Mouse (Mus musculus): Measurements from ENCODE around the gene Taco1. TPM values are rescaled to one million over a fixed set of nuclear protein-coding genes. Genes with fewer than 3 reads are reported as not detected.
"Not testable (repeated sequence)": the region's sequence is repeated elsewhere in the genome, so short reads cannot be mapped to it uniquely, and the experiment has no call there.

The Taco1 gene
- polyA plus RNA-seq, 2 experiments = 4.8 to 10.0 TPM

GRCm38 (mm10) chr11:106026465-106027151 is 39.3 kb upstream of the Taco1 start:
- DNase-seq (ENCODE audit: low read depth in 3 of 3, low spot score in 3 of 3) (peak in 1 of 3 experiments; percentile 27), ATAC-seq (ENCODE audit: insufficient read depth) (peak; percentile 40)
- 0 out of 2 replicates have a peak overlapping the region, but pooled peaks have one; percentile 8 for H3K4me2 ChIP-seq (ENCODE audit: low read depth)

GRCm38 (mm10) chr11:106027607-106028006 is 38.3 kb upstream of the Taco1 start:
- peaks cover 7 to 10% of the 10 kb centered on the region in 2 experiments for H3K4me1 ChIP-seq (replicated peaks; ENCODE audit: control insufficient read depth in 2 of 2, insufficient read depth in 2 of 2, low read length in 1 of 2)
- H3K27ac ChIP-seq = no peak overlapping the region
- H3K4me3 ChIP-seq (ENCODE audit: insufficient read depth in 1 of 2, low read depth in 2 of 2, low read length in 2 of 2) = no peak overlapping the region
- ATAC-seq (ENCODE audit: insufficient read depth) = peak; percentile 16; the same call in 1 of the 2 replicates
- 85% methylated on average over 5 of the region's 5 CpGs for WGBS (ENCODE audit: insufficient replicate concordance)
- peaks cover 2% of the 10 kb centered on the region; the same call in 1 of the 2 replicates for H3K27me3 ChIP-seq (ENCODE audit: control insufficient read depth, insufficient read depth, low read length)
- TF ChIP-seq CTCF (IDR thresholded peaks at IDR 0.05; ENCODE audit: low read depth) = no peak
- TF ChIP-seq EP300 (IDR thresholded peaks at IDR 0.05; ENCODE audit: low read depth) = no peak
- H3K36me3 ChIP-seq (replicated peaks; ENCODE audit: control insufficient read depth, insufficient read depth, low read depth) = peaks cover 2% of the 10 kb centered on the region
- DNase-seq (ENCODE audit: low read depth in 3 of 3, low spot score in 3 of 3) = no peak
- no peaks in the 10 kb centered on the region for H3K9me3 ChIP-seq (ENCODE audit: control insufficient read depth, low read length)
- no peak overlapping the region for H3K9ac ChIP-seq (replicated peaks)
- H3K4me2 ChIP-seq (ENCODE audit: low read depth) = no peak overlapping the region

More at GRCm38 (mm10) chr11:106026465-106027151, 39.3 kb upstream of the Taco1 start:
- Histone ChIP-seq H3K27me3 (ENCODE audit: control insufficient read depth, insufficient read depth, low read length) (peaks cover 7% of the 10 kb centered on the region), H3K4me1 (replicated peaks; ENCODE audit: control insufficient read depth in 2 of 2, insufficient read depth in 2 of 2, low read length in 1 of 2) (peaks cover 7 to 10% of the 10 kb centered on the region in 2 experiments), H3K4me3 (ENCODE audit: insufficient read depth in 1 of 2, low read depth in 2 of 2, low read length in 2 of 2) (no peak overlapping the region), H3K36me3 (replicated peaks; ENCODE audit: control insufficient read depth, insufficient read depth, low read depth) (peaks cover 2% of the 10 kb centered on the region), H3K9me3 (ENCODE audit: control insufficient read depth, low read length) (no peaks in the 10 kb centered on the region), H3K27ac (no peak overlapping the region), H3K9ac (replicated peaks) (no peak overlapping the region)
- WGBS (ENCODE audit: insufficient replicate concordance) = 29% methylated on average over 11 of the region's 11 CpGs
- TF ChIP-seq EP300 (IDR thresholded peaks at IDR 0.05; ENCODE audit: low read depth) (no peak), CTCF (IDR thresholded peaks at IDR 0.05; ENCODE audit: low read depth) (peak; percentile 87)

GRCm38 (mm10) chr11:106032074-106032473 is 33.8 kb upstream of the Taco1 start:
- Histone ChIP-seq H3K9ac (replicated peaks) (peak overlapping the region; percentile 57; the same call in 1 of the 2 replicates), H3K4me2 (ENCODE audit: low read depth) (peak overlapping the region; percentile 56), H3K4me3 (ENCODE audit: insufficient read depth in 1 of 2, low read depth in 2 of 2, low read length in 2 of 2) (peak overlapping the region; percentile 54 to 72)
- not testable (repeated sequence) for ATAC-seq (ENCODE audit: insufficient read depth); H3K36me3 ChIP-seq (replicated peaks; ENCODE audit: control insufficient read depth, insufficient read depth, low read depth); H3K9me3 ChIP-seq (ENCODE audit: control insufficient read depth, low read length); DNase-seq (ENCODE audit: low read depth in 3 of 3, low spot score in 3 of 3); H3K4me1 ChIP-seq (replicated peaks; ENCODE audit: control insufficient read depth in 2 of 2, insufficient read depth in 2 of 2, low read length in 1 of 2); H3K27ac ChIP-seq; H3K27me3 ChIP-seq (ENCODE audit: control insufficient read depth, insufficient read depth, low read length)
- WGBS (ENCODE audit: insufficient replicate concordance) = 16% methylated on average over 7 of the region's 25 CpGs

GRCm38 (mm10) chr11:106033491-106033919 is 32.4 kb upstream of the Taco1 start:
- Histone ChIP-seq H3K4me1 (replicated peaks; ENCODE audit: control insufficient read depth in 2 of 2, insufficient read depth in 2 of 2, low read length in 1 of 2) (peaks cover 15 to 16% of the 10 kb centered on the region in 2 experiments), H3K9me3 (ENCODE audit: control insufficient read depth, low read length) (no peaks in the 10 kb centered on the region), H3K4me3 (ENCODE audit: insufficient read depth in 1 of 2, low read depth in 2 of 2, low read length in 2 of 2) (peak overlapping the region; percentile 46 to 64), H3K27ac (peak overlapping the region; percentile 89), H3K4me2 (ENCODE audit: low read depth) (peak overlapping the region; percentile 67), H3K36me3 (replicated peaks; ENCODE audit: control insufficient read depth, insufficient read depth, low read depth) (no peaks in the 10 kb centered on the region), H3K27me3 (ENCODE audit: control insufficient read depth, insufficient read depth, low read length) (no peaks in the 10 kb centered on the region), H3K9ac (replicated peaks) (peak overlapping the region; percentile 62)
- WGBS (ENCODE audit: insufficient replicate concordance) = 42% methylated on average over 11 of the region's 11 CpGs
- TF ChIP-seq CTCF (IDR thresholded peaks at IDR 0.05; ENCODE audit: low read depth) = no peak
- TF ChIP-seq EP300 (IDR thresholded peaks at IDR 0.05; ENCODE audit: low read depth) = no peak
- DNase-seq (ENCODE audit: low read depth in 3 of 3, low spot score in 3 of 3) (no peak), ATAC-seq (ENCODE audit: insufficient read depth) (no peak)

GRCm38 (mm10) chr11:106034986-106035385 is 30.9 kb upstream of the Taco1 start:
- H3K4me2 ChIP-seq (ENCODE audit: low read depth) = no peak overlapping the region
- no peak overlapping the region for H3K4me3 ChIP-seq (ENCODE audit: insufficient read depth in 1 of 2, low read depth in 2 of 2, low read length in 2 of 2)
- ATAC-seq (ENCODE audit: insufficient read depth) (no peak), DNase-seq (ENCODE audit: low read depth in 3 of 3, low spot score in 3 of 3) (no peak)
- peaks cover 16 to 17% of the 10 kb centered on the region in 2 experiments for H3K4me1 ChIP-seq (replicated peaks; ENCODE audit: control insufficient read depth in 2 of 2, insufficient read depth in 2 of 2, low read length in 1 of 2)
- peak overlapping the region; percentile 89; the same call in 1 of the 2 replicates for H3K27ac ChIP-seq
- TF ChIP-seq CTCF (IDR thresholded peaks at IDR 0.05; ENCODE audit: low read depth) = no peak
- TF ChIP-seq EP300 (IDR thresholded peaks at IDR 0.05; ENCODE audit: low read depth) = no peak
- H3K9ac ChIP-seq (replicated peaks) = no peak overlapping the region
- no peaks in the 10 kb centered on the region for H3K36me3 ChIP-seq (replicated peaks; ENCODE audit: control insufficient read depth, insufficient read depth, low read depth)
- no peaks in the 10 kb centered on the region for H3K9me3 ChIP-seq (ENCODE audit: control insufficient read depth, low read length)
- no peaks in the 10 kb centered on the region for H3K27me3 ChIP-seq (ENCODE audit: control insufficient read depth, insufficient read depth, low read length)
- 48% methylated on average over 9 of the region's 9 CpGs for WGBS (ENCODE audit: insufficient replicate concordance)

All from liver, embryonic 14.5 days (tissue).